Mouse (Mus musculus): ENCODE results near the gene Dyx1c1. TPM values are rescaled to one million over a fixed set of nuclear protein-coding genes. Genes with fewer than 3 reads are reported as not detected.

The Dyx1c1 gene
- polyA plus RNA-seq (2014; fragmentation: Nextera tagmentation; extraction: Ambion mirVana) = 2.2 and 2.9 TPM in 2 replicates

GRCm38 (mm10) chr9:72958521-72959450, at the start of gene Dyx1c1, which contains the start of gene Gm44503:
Gene Dyx1c1 (plus strand): TSS chr9:72958785.
Gene Gm44503 (plus strand): TSS chr9:72958852.
- peak; percentile 89 for DNase-seq (ENCODE audit: low spot score)
- Histone ChIP-seq H3K4me3 (replicated peaks; ENCODE audit: low read length) (peak within 1 kb of the TSS; percentile 60), H3K27ac (peak within 1 kb of the TSS; percentile 54), H3K9me3 (ENCODE audit: control insufficient read depth, low read length) (no peaks in the 10 kb centered on the region), H3K27me3 (ENCODE audit: control insufficient read depth, insufficient read depth, low read length) (no peaks in the 10 kb centered on the region), H3K4me2 (replicated peaks) (peak within 1 kb of the TSS; percentile 56), H3K4me1 (replicated peaks; ENCODE audit: control insufficient read depth, insufficient read depth, low read length) (peaks cover 7% of the 10 kb centered on the region; the same call in 1 of the 2 replicates), H3K9ac (peak within 1 kb of the TSS; percentile 68), H3K36me3 (replicated peaks; ENCODE audit: control insufficient read depth, insufficient read depth) (no peaks in the 10 kb centered on the region)
- ATAC-seq (ENCODE audit: low FRiP score) = peak; percentile 96
- 2% methylated on average over 43 of the region's 43 CpGs for WGBS

- Histone ChIP-seq H3K36me3 (replicated peaks; ENCODE audit: control insufficient read depth, insufficient read depth) (no peaks in the 10 kb centered on the region), H3K9ac (no peak overlapping the region), H3K4me2 (replicated peaks) (no peak overlapping the region), H3K27ac (no peak overlapping the region), H3K4me1 (replicated peaks; ENCODE audit: control insufficient read depth, insufficient read depth, low read length) (no peaks in the 10 kb centered on the region), H3K4me3 (replicated peaks; ENCODE audit: low read length) (no peak overlapping the region), H3K9me3 (ENCODE audit: control insufficient read depth, low read length) (no peaks in the 10 kb centered on the region), H3K27me3 (ENCODE audit: control insufficient read depth, insufficient read depth, low read length) (no peaks in the 10 kb centered on the region)
- ATAC-seq (ENCODE audit: low FRiP score) = no peak
- WGBS = 93% methylated on average over 2 of the region's 2 CpGs
- no peak for DNase-seq (ENCODE audit: low spot score)
These were observed 47.2 kb upstream of the Dyx1c1 start for GRCm38 (mm10) chr9:72911381-72911780.

- ATAC-seq (ENCODE audit: low FRiP score) (no peak), DNase-seq (ENCODE audit: low spot score) (no peak)
- Histone ChIP-seq H3K9me3 (ENCODE audit: control insufficient read depth, low read length) (no peaks in the 10 kb centered on the region), H3K4me3 (replicated peaks; ENCODE audit: low read length) (no peak overlapping the region), H3K4me1 (replicated peaks; ENCODE audit: control insufficient read depth, insufficient read depth, low read length) (no peaks in the 10 kb centered on the region), H3K36me3 (replicated peaks; ENCODE audit: control insufficient read depth, insufficient read depth) (no peaks in the 10 kb centered on the region), H3K27ac (no peak overlapping the region), H3K4me2 (replicated peaks) (no peak overlapping the region), H3K9ac (no peak overlapping the region), H3K27me3 (ENCODE audit: control insufficient read depth, insufficient read depth, low read length) (no peaks in the 10 kb centered on the region)
- WGBS = 79% methylated on average over 6 of the region's 6 CpGs
These were observed 45.0 kb upstream of the Dyx1c1 start for GRCm38 (mm10) chr9:72913551-72913950.

- H3K4me3 ChIP-seq (replicated peaks; ENCODE audit: low read length) = no peak overlapping the region
- WGBS = 70% methylated on average over 7 of the region's 7 CpGs
- no peaks in the 10 kb centered on the region for H3K27me3 ChIP-seq (ENCODE audit: control insufficient read depth, insufficient read depth, low read length)
- no peak overlapping the region for H3K9ac ChIP-seq
- no peaks in the 10 kb centered on the region for H3K9me3 ChIP-seq (ENCODE audit: control insufficient read depth, low read length)
- no peak overlapping the region for H3K4me2 ChIP-seq (replicated peaks)
- no peak overlapping the region for H3K27ac ChIP-seq
- ATAC-seq (ENCODE audit: low FRiP score) (no peak), DNase-seq (ENCODE audit: low spot score) (no peak)
- no peaks in the 10 kb centered on the region for H3K36me3 ChIP-seq (replicated peaks; ENCODE audit: control insufficient read depth, insufficient read depth)
- H3K4me1 ChIP-seq (replicated peaks; ENCODE audit: control insufficient read depth, insufficient read depth, low read length) = no peaks in the 10 kb centered on the region
These were observed 42.9 kb upstream of the Dyx1c1 start for GRCm38 (mm10) chr9:72915728-72916127.

- WGBS = 63% methylated on average over 3 of the region's 3 CpGs
- Histone ChIP-seq H3K27me3 (ENCODE audit: control insufficient read depth, insufficient read depth, low read length) (no peaks in the 10 kb centered on the region), H3K4me2 (replicated peaks) (no peak overlapping the region), H3K36me3 (replicated peaks; ENCODE audit: control insufficient read depth, insufficient read depth) (no peaks in the 10 kb centered on the region), H3K4me1 (replicated peaks; ENCODE audit: control insufficient read depth, insufficient read depth, low read length) (peaks cover 22% of the 10 kb centered on the region), H3K4me3 (replicated peaks; ENCODE audit: low read length) (no peak overlapping the region), H3K27ac (no peak overlapping the region), H3K9ac (no peak overlapping the region), H3K9me3 (ENCODE audit: control insufficient read depth, low read length) (no peaks in the 10 kb centered on the region)
- ATAC-seq (ENCODE audit: low FRiP score) (no peak), DNase-seq (ENCODE audit: low spot score) (no peak)
These were observed 35.5 kb upstream of the Dyx1c1 start for GRCm38 (mm10) chr9:72923068-72923467.

- H3K36me3 ChIP-seq (replicated peaks; ENCODE audit: control insufficient read depth, insufficient read depth) = 0 out of 2 replicates have a peak, but pooled peaks cover 3% of the 10 kb centered on the region
- under 1% methylated on average over 94 of the region's 108 CpGs for WGBS
- H3K27me3 ChIP-seq (ENCODE audit: control insufficient read depth, insufficient read depth, low read length) = no peaks in the 10 kb centered on the region
- H3K4me2 ChIP-seq (replicated peaks) = peak within 1 kb of the TSS; percentile 97
- H3K9me3 ChIP-seq (ENCODE audit: control insufficient read depth, low read length) = no peaks in the 10 kb centered on the region
- H3K9ac ChIP-seq = peak within 1 kb of the TSS; percentile 93
- DNase-seq (ENCODE audit: low spot score) (peak; percentile 48), ATAC-seq (ENCODE audit: low FRiP score) (peak; percentile 88)
- peak within 1 kb of the TSS; percentile 79 for H3K4me3 ChIP-seq (replicated peaks; ENCODE audit: low read length)
- H3K4me1 ChIP-seq (replicated peaks; ENCODE audit: control insufficient read depth, insufficient read depth, low read length) = peaks cover 24% of the 10 kb centered on the region
- H3K27ac ChIP-seq = peak within 1 kb of the TSS; percentile 79
These were observed 33.3 kb upstream of the Dyx1c1 start, which contains the start of gene Pygo1 for GRCm38 (mm10) chr9:72925021-72925934. Gene Pygo1 (plus strand): TSS chr9:72925645.

- no peaks in the 10 kb centered on the region for H3K9me3 ChIP-seq (ENCODE audit: control insufficient read depth, low read length)
- H3K9ac ChIP-seq = peak overlapping the region; percentile 93
- H3K27me3 ChIP-seq (ENCODE audit: control insufficient read depth, insufficient read depth, low read length) = no peaks in the 10 kb centered on the region
- DNase-seq (ENCODE audit: low spot score) = no peak
- ATAC-seq (ENCODE audit: low FRiP score) = peak; percentile 56; the same call in 1 of the 2 replicates
- H3K4me3 ChIP-seq (replicated peaks; ENCODE audit: low read length) = peak overlapping the region; percentile 79
- 0 out of 2 replicates have a peak, but pooled peaks cover 3% of the 10 kb centered on the region for H3K36me3 ChIP-seq (replicated peaks; ENCODE audit: control insufficient read depth, insufficient read depth)
- 3% methylated on average over 20 of the region's 20 CpGs for WGBS
- H3K4me1 ChIP-seq (replicated peaks; ENCODE audit: control insufficient read depth, insufficient read depth, low read length) = peaks cover 24% of the 10 kb centered on the region
- H3K4me2 ChIP-seq (replicated peaks) = peak overlapping the region; percentile 97
- H3K27ac ChIP-seq = peak overlapping the region; percentile 79
These were observed 32.7 kb upstream of the Dyx1c1 start for GRCm38 (mm10) chr9:72925935-72926258.

- Histone ChIP-seq H3K27ac (no peak overlapping the region), H3K36me3 (replicated peaks; ENCODE audit: control insufficient read depth, insufficient read depth) (0 out of 2 replicates have a peak, but pooled peaks cover 10% of the 10 kb centered on the region), H3K4me3 (replicated peaks; ENCODE audit: low read length) (no peak overlapping the region), H3K4me2 (replicated peaks) (no peak overlapping the region), H3K9ac (no peak overlapping the region), H3K9me3 (ENCODE audit: control insufficient read depth, low read length) (no peaks in the 10 kb centered on the region), H3K4me1 (replicated peaks; ENCODE audit: control insufficient read depth, insufficient read depth, low read length) (peaks cover 19% of the 10 kb centered on the region), H3K27me3 (ENCODE audit: control insufficient read depth, insufficient read depth, low read length) (no peaks in the 10 kb centered on the region)
- ATAC-seq (ENCODE audit: low FRiP score) (no peak), DNase-seq (ENCODE audit: low spot score) (no peak)
- WGBS = 83% methylated on average over 13 of the region's 13 CpGs
These were observed 27.3 kb upstream of the Dyx1c1 start for GRCm38 (mm10) chr9:72931166-72931790.
